Mouse (Mus musculus) liver, embryonic 14.5 days (tissue): ENCODE measurements around the gene Psg17.

Experiments used
- CTCF ChIP-seq: IDR thresholded peaks from 2 replicates; pipeline ENCODE4 v1.5.1; 2016; ENCODE audit warnings: antibody characterized with exemption, low read depth, control low read depth
- EP300 ChIP-seq: IDR thresholded peaks from 2 replicates; pipeline ENCODE4 v1.6.1; 2016; ENCODE audit warnings: antibody characterized with exemption, low read depth

GRCm38 (mm10) chr7:18839865-18840264, 18.5 kb upstream of the Psg17 start, which contains the start of gene Mill2:
- no peak for TF ChIP-seq CTCF
- TF ChIP-seq EP300: no peak
